Mouse (Mus musculus): Measurements from ENCODE around the gene Nova2. TPM values are rescaled to one million over a fixed set of nuclear protein-coding genes. Genes with fewer than 3 reads are reported as not detected.

Nova2 gene
- polyA plus RNA-seq, 1 experiment from 2014 or later, result 0.62 TPM

DNA sequence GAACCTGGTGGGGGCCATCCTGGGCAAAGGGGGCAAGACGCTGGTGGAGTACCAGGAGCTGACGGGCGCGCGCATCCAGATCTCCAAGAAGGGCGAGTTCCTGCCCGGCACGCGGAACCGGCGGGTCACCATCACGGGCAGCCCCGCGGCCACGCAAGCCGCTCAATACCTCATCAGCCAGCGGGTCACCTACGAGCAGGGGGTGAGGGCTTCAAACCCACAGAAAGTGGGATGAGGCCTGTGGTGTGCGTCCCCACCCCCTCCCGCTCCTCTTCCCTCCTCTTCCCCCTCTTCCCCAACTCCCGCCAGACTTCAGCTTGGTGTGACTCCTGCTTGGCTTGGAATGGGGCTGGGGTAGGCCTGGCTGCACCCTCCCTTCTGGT lies 32.7 kb downstream of the Nova2 start:
- Histone ChIP-seq H3K36me3 (no peaks in the 10 kb centered on the region), H3K27me3 (peaks cover 87% of the 10 kb centered on the region), H3K4me3 (peak overlapping the region; percentile 65), H3K4me1 (peaks cover 23% of the 10 kb centered on the region), H3K4me2 (peak overlapping the region; percentile 98), H3K9ac (peak overlapping the region; percentile 70), H3K27ac (no peak overlapping the region), H3K9me3 (no peaks in the 10 kb centered on the region)
- WGBS, result under 1% methylated on average over 20 of the region's 21 CpGs
- 0 out of 2 replicates have a peak, but pooled peaks have one; percentile 17 for ATAC-seq (ENCODE audit: insufficient number of reproducible peaks, insufficient read depth, low FRiP score, low TSS enrichment, low read depth)

DNA sequence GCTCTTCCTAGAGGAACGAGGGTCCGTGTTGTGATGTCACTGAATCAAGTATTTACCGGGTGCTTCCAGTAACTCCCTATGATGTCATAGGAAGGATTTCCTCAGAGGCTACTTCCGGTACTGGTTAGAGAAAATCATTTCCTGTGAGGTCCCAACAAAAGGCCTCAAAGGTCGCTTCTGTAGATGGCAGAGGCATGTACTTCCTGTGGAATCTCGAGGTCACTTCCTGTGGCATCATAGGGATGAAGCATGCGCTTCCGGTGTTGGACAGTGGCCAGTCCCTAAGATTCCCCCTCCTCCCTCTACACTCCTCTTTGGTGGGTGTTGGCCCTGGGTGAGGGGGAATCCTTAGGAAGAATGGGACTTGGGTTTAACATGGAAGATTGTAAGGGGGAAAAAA lies 33.8 kb downstream of the Nova2 start:
- Histone ChIP-seq H3K9me3 (no peaks in the 10 kb centered on the region), H3K36me3 (no peaks in the 10 kb centered on the region), H3K9ac (no peak overlapping the region), H3K4me1 (peaks cover 24% of the 10 kb centered on the region), H3K4me2 (no peak overlapping the region), H3K27me3 (peaks cover 98% of the 10 kb centered on the region), H3K4me3 (no peak overlapping the region), H3K27ac (no peak overlapping the region)
- no peak for ATAC-seq (ENCODE audit: insufficient number of reproducible peaks, insufficient read depth, low FRiP score, low TSS enrichment, low read depth)
- WGBS, result 65% methylated on average over 8 of the region's 8 CpGs

DNA sequence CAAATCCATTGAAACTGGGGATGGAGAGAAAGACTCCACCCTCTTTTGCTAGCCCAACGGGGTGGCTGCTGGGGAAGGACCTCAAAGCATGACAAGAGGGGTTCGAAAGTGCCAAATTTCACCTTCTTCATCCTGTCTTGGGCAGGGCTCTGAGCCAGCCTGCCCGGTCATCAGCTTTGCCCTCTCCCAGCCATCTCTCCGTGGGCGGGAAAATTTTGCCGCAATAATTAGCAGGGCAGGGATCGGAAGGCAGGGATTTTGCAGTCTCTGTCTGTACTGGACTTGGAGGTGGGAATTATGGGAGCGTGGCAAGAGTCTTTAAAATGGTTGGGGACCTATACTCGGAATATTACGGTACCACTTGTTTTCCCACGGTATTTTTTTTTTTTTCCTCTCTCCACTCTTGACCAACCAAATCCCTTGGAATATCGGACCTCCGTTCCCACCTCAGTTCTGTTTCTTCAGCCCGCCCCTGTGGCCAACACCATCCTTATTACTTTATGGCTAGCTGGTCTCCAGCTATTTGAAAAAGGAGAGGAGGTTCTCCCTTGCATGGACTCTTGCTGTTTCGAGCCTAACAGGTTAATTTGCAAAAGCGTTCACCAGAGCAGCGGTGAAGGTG lies 36.6 kb downstream of the Nova2 start:
- Histone ChIP-seq H3K4me3 (peak overlapping the region; percentile 1; the same call in 1 of the 2 replicates), H3K4me1 (peaks cover 22% of the 10 kb centered on the region), H3K27ac (no peak overlapping the region), H3K36me3 (no peaks in the 10 kb centered on the region), H3K27me3 (peaks cover 98% of the 10 kb centered on the region), H3K9ac (no peak overlapping the region), H3K4me2 (peak overlapping the region; percentile 34), H3K9me3 (no peaks in the 10 kb centered on the region)
- 1% methylated on average over 17 of the region's 17 CpGs for WGBS
- no peak for ATAC-seq (ENCODE audit: insufficient number of reproducible peaks, insufficient read depth, low FRiP score, low TSS enrichment, low read depth)

DNA sequence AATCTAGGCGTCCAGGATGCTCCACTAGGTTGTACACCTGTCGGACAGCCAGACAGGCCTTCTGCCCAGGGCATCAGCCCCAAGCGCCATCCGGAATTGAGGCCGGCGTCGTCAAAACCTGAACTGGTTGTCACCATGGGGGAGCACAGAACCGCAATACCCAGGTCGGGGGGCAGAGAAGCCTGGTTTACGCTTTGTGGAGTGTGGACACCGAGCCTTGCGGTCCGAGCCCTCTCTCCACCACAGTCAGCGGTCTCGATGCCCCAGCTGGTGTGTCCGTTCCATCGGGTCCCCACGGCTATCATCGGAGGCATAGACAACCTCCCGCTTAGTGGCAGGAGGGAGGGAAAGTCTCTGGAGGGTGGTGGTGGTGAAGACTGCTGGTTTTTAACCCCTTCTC lies 37.1 kb downstream of the Nova2 start:
- WGBS, result 1% methylated on average over 20 of the region's 20 CpGs
- no peaks in the 10 kb centered on the region for H3K36me3 ChIP-seq
- peaks cover 18% of the 10 kb centered on the region for H3K4me1 ChIP-seq
- no peak overlapping the region for H3K9ac ChIP-seq
- peak overlapping the region; percentile 1; the same call in 1 of the 2 replicates for H3K4me3 ChIP-seq
- H3K9me3 ChIP-seq, result no peaks in the 10 kb centered on the region
- ATAC-seq (ENCODE audit: insufficient number of reproducible peaks, insufficient read depth, low FRiP score, low TSS enrichment, low read depth), result no peak
- no peak overlapping the region for H3K27ac ChIP-seq
- peak overlapping the region; percentile 34 for H3K4me2 ChIP-seq
- H3K27me3 ChIP-seq, result peaks cover 98% of the 10 kb centered on the region

DNA sequence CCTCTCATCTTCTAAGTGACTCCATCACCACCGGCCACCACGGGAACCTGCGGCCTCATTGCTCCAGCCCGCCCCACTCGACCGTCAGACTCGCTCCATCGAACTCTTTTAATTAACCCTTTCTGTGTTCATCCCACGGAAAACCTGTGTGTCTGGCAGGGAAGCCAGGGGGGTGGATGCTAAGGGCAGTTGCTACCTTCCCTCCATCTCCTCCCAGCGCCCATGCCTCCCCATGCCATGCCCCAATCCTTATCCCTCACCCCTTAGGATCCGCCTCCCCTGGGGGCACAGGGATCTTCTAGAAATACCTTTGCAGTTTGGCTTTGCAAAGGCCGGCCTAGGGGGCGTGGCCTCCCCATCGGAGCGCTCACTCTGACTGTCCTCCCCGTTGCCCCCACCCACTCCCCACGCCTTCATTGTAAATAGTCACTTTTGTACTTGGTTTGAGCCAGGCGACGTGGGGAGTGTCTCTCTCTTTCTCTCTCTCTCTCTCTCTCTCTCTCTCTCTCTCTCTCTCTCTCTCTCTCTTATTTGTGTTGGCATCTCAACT lies 37.7 kb downstream of the Nova2 start:
- no peak overlapping the region; the same call in 1 of the 2 replicates for H3K4me3 ChIP-seq
- H3K36me3 ChIP-seq, result no peaks in the 10 kb centered on the region
- peaks cover 14% of the 10 kb centered on the region for H3K4me1 ChIP-seq
- no peak overlapping the region for H3K27ac ChIP-seq
- no peak overlapping the region for H3K9ac ChIP-seq
- H3K27me3 ChIP-seq, result peaks cover 93% of the 10 kb centered on the region
- WGBS, result under 1% methylated on average over 19 of the region's 19 CpGs
- peak overlapping the region; percentile 34; the same call in 1 of the 2 replicates for H3K4me2 ChIP-seq
- H3K9me3 ChIP-seq, result no peaks in the 10 kb centered on the region
- ATAC-seq (ENCODE audit: insufficient number of reproducible peaks, insufficient read depth, low FRiP score, low TSS enrichment, low read depth), result no peak

DNA sequence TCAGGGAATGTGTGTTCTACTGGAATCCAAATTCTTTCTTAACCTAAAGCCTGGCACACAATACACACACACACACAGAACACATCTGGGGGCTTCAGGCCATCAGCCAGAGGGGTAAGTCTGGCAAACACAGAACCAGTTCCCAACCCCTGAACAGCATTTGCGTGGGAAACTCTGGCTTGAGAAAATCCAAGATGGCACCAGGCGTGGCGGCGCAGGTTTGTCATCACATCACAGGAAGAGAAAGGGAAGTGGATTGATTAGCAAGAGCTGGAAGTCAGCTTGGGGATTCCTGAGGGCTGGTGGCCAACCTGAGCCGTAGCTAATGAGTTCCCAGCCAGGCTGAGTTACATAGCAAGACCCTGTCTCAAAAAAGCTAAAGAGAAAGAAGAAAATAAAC lies 39.6 kb downstream of the Nova2 start:
- ATAC-seq (ENCODE audit: insufficient number of reproducible peaks, insufficient read depth, low FRiP score, low TSS enrichment, low read depth), result no peak
- Histone ChIP-seq H3K27ac (no peak overlapping the region), H3K4me2 (no peak overlapping the region), H3K4me1 (peaks cover 11% of the 10 kb centered on the region), H3K27me3 (peaks cover 79% of the 10 kb centered on the region), H3K9me3 (no peaks in the 10 kb centered on the region), H3K9ac (no peak overlapping the region), H3K4me3 (no peak overlapping the region), H3K36me3 (no peaks in the 10 kb centered on the region)
- 75% methylated on average over 5 of the region's 5 CpGs for WGBS

DNA sequence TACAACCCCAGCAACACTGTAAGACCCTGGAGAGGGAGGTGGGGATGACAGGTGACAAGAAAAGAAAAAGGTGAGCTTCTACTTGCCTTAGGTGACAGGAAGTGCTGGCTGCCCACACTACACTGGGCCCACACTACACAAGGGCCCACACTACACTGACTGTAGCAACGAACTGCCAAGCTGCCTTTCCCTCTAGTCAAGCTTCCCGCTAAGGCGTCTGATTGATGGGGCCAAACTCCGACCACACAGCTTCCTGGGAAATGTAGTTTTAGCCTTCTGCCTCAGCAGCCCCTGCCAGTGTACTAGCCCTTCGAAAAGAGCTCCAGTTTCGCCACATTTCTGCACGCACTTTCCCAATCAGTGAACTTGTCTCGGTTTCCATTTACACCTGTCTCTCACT lies 41.9 kb downstream of the Nova2 start:
- Histone ChIP-seq H3K27me3 (peaks cover 56% of the 10 kb centered on the region), H3K27ac (no peak overlapping the region), H3K9ac (no peak overlapping the region), H3K9me3 (no peaks in the 10 kb centered on the region), H3K36me3 (no peaks in the 10 kb centered on the region), H3K4me2 (no peak overlapping the region), H3K4me1 (peaks cover 8% of the 10 kb centered on the region), H3K4me3 (no peak overlapping the region)
- 0 out of 2 replicates have a peak, but pooled peaks have one; percentile 15 for ATAC-seq (ENCODE audit: insufficient number of reproducible peaks, insufficient read depth, low FRiP score, low TSS enrichment, low read depth)
- 10% methylated on average over 8 of the region's 8 CpGs for WGBS

DNA sequence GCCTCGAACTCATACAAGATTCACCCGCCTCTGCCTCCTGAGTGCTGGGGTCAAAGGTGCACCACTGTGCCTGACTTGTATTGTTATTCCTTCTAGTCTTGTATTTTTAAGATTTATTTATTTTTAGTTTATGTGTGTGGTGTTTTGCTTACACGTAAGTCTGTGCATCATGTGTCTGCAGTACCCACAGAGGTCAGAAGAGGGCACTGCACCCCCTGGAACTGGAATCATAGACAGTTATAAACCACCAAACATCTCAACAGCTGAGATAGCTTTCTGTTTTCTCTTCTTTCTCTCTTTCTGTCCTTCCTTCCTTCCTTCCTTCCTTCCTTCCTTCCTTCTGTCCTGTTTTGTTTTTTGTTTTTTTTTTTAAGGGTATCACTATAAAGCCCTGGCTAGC lies 45.3 kb downstream of the Nova2 start:
- no peak for ATAC-seq (ENCODE audit: insufficient number of reproducible peaks, insufficient read depth, low FRiP score, low TSS enrichment, low read depth)
- peaks cover 29% of the 10 kb centered on the region for H3K27me3 ChIP-seq
- WGBS, result 91% methylated on average over 3 of the region's 3 CpGs
- H3K9me3 ChIP-seq, result no peaks in the 10 kb centered on the region
- H3K27ac ChIP-seq, result no peak overlapping the region
- H3K4me1 ChIP-seq, result no peaks in the 10 kb centered on the region
- H3K4me2 ChIP-seq, result no peak overlapping the region
- no peak overlapping the region for H3K4me3 ChIP-seq
- H3K9ac ChIP-seq, result no peak overlapping the region
- H3K36me3 ChIP-seq, result no peaks in the 10 kb centered on the region

DNA sequence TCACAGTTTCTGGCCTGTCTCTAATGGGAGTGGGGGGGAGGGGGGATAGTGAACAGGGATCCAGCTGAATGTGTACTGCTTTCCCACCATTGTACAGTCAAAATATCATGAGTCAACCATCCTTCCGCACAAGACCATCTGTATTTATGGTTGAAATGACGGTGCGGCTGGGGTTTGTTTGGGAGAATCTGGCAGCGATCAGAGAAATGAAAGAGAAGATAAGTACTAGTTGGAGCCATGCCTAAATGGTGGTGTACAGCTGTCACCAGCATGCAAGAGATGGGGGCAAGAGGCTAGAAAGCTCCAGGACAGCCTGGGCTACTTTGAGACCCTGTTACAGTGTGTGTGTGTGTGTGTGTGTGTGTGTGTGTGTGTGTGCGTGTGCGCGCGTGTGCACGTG lies 52.7 kb downstream of the Nova2 start:
- 73% methylated on average over 9 of the region's 9 CpGs for WGBS
- Histone ChIP-seq H3K36me3 (no peaks in the 10 kb centered on the region), H3K4me2 (no peak overlapping the region), H3K9me3 (no peaks in the 10 kb centered on the region), H3K4me3 (no peak overlapping the region), H3K4me1 (no peaks in the 10 kb centered on the region), H3K9ac (no peak overlapping the region), H3K27me3 (peaks cover 6% of the 10 kb centered on the region), H3K27ac (no peak overlapping the region)
- ATAC-seq (ENCODE audit: insufficient number of reproducible peaks, insufficient read depth, low FRiP score, low TSS enrichment, low read depth), result no peak

DNA sequence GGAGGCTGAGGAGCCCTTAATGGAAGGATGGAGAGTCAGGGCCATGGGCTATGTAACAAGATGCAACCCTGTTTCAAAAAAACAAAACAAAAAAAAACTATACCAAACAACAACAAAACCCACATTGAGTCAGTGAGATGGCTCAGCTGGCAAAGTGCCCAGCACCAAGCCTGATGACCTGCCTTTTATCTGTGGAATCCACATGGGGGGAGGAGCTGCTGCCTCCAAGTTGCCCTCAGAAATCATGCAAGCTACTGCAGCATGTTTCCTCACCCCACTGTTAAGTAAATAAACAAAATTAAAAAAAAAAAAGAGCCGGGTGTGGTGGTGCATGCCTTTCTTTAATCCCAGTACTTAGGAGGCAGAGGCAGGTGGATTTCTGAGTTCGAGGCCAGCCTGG lies 60.8 kb downstream of the Nova2 start:
- Histone ChIP-seq H3K4me3 (no peak overlapping the region), H3K27ac (no peak overlapping the region), H3K9ac (no peak overlapping the region), H3K4me2 (no peak overlapping the region), H3K27me3 (peaks cover 8% of the 10 kb centered on the region), H3K36me3 (no peaks in the 10 kb centered on the region), H3K9me3 (no peaks in the 10 kb centered on the region), H3K4me1 (peaks cover 8% of the 10 kb centered on the region)
- WGBS, result 81% methylated on average over 2 of the region's 2 CpGs
- ATAC-seq (ENCODE audit: insufficient number of reproducible peaks, insufficient read depth, low FRiP score, low TSS enrichment, low read depth), result no peak

DNA sequence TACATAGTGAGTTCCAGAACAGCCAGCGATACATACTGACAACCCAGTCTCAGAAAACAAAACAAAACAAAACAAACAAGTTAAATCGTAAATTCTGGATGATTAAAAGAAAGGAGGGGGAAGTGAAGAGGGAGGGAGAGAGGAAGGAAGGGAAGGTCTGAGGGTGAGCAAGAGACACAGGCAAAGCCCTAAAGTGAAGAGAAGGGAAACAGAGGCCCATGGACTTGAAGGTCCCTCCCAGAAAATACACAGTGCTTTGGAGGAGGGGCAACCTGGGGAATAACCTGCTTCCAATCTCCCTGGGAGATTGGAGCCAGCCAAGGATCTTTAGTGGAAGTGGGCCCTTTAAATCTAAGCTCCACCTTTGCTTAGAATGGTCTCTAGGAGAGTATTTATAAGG lies 61.4 kb downstream of the Nova2 start, which contains the start of gene Nanos2:
Gene Nanos2, plus strand, starts transcription at position 301 of the 400 bp plus-strand sequence.
- H3K4me2 ChIP-seq, result no peak within 1 kb of the TSS
- no peaks in the 10 kb centered on the region for H3K36me3 ChIP-seq
- 70% methylated on average over 2 of the region's 2 CpGs for WGBS
- no peak within 1 kb of the TSS for H3K27ac ChIP-seq
- H3K4me1 ChIP-seq, result peaks cover 13% of the 10 kb centered on the region
- H3K4me3 ChIP-seq, result no peak within 1 kb of the TSS
- peaks cover 14% of the 10 kb centered on the region for H3K27me3 ChIP-seq
- H3K9me3 ChIP-seq, result no peaks in the 10 kb centered on the region
- no peak within 1 kb of the TSS for H3K9ac ChIP-seq
- ATAC-seq (ENCODE audit: insufficient number of reproducible peaks, insufficient read depth, low FRiP score, low TSS enrichment, low read depth), result no peak

DNA sequence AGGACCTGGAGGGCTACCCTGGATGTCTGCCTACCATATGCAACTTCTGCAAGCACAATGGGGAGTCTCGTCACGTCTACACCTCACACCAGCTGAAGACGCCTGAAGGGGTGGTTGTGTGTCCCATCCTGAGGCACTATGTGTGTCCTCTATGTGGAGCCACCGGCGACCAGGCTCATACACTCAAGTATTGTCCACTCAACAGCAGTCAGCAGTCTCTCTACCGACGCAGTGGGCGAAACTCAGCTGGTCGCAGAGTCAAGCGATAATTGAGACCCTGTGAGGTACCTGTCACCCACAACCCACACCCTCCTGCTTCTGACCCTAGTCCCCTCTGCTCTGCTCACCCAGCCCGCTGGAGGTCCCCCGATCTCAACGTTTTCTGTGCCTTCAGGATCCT lies 62.1 kb downstream of the Nova2 start:
- 67% methylated on average over 13 of the region's 13 CpGs for WGBS
- Histone ChIP-seq H3K4me1 (peaks cover 20% of the 10 kb centered on the region), H3K9ac (no peak overlapping the region), H3K4me2 (no peak overlapping the region), H3K27me3 (peaks cover 20% of the 10 kb centered on the region), H3K27ac (no peak overlapping the region), H3K4me3 (no peak overlapping the region), H3K9me3 (no peaks in the 10 kb centered on the region), H3K36me3 (no peaks in the 10 kb centered on the region)
- ATAC-seq (ENCODE audit: insufficient number of reproducible peaks, insufficient read depth, low FRiP score, low TSS enrichment, low read depth), result no peak
